Mouse (Mus musculus) limb, embryonic 14.5 days (tissue): ENCODE measurements at regions not wholly inside any gene's neighbourhood (a gene's known extent, or its start where the extent isn't known, plus 50 kb on each side); places are given as distances from the start of the nearest gene placed in this dataset.

Source experiments
- ATAC-seq: fragments of 200-750 bp; cut with Nextera tagmentation; 2 replicates; pipeline ENCODE4 v1.8.0; 2017; ENCODE audit warnings: low read depth, moderate number of reproducible peaks, moderate TSS enrichment; ENCODE audit not compliant: low FRiP score
- DNase-seq: peaks from one replicate; pipeline ENCODE4 v3.0.0-alpha.2; 2015; ENCODE audit warnings: low spot score
- H3K27ac ChIP-seq: fragments of 300-500 bp; sonication (generic); replicated peaks from 2 replicates; pipeline ENCODE4 v1.5.1; 2014; ENCODE audit warnings: low read depth, mild to moderate bottlenecking, low read length, moderate library complexity, mixed read lengths
- H3K27me3 ChIP-seq: fragments of 300-500 bp; sonication (generic); 2 replicates; pipeline ENCODE4 v1.6.1; 2014; ENCODE audit warnings: low read length, mixed read lengths; ENCODE audit not compliant: control insufficient read depth, insufficient read depth
- H3K36me3 ChIP-seq: fragments of 300-500 bp; sonication (generic); 2 replicates; pipeline ENCODE4 v1.6.1; 2014; ENCODE audit warnings: mild to moderate bottlenecking, low read length, moderate library complexity, mixed read lengths; ENCODE audit not compliant: control insufficient read depth, insufficient read depth
- H3K4me1 ChIP-seq: fragments of 300-500 bp; sonication (generic); 2 replicates; pipeline ENCODE4 v1.6.1; 2014; ENCODE audit warnings: antibody characterized with exemption, low read length, mixed read lengths; ENCODE audit not compliant: control insufficient read depth, insufficient read depth
- H3K4me2 ChIP-seq: fragments of 300-500 bp; sonication (generic); replicated peaks from 2 replicates; pipeline ENCODE4 v1.6.1; 2014; ENCODE audit warnings: low read depth, mild to moderate bottlenecking, low read length, moderate library complexity; ENCODE audit not compliant: severe bottlenecking
- H3K4me3 ChIP-seq: fragments of 300-500 bp; sonication (generic); replicated peaks from 2 replicates; pipeline ENCODE4 v1.5.1; 2014; ENCODE audit warnings: low read length
- H3K9ac ChIP-seq: fragments of 300-500 bp; sonication (generic); 2 replicates; pipeline ENCODE4 v1.6.1; 2014; ENCODE audit warnings: mild to moderate bottlenecking, low read depth, low read length, moderate library complexity; ENCODE audit not compliant: severe bottlenecking
- H3K9me3 ChIP-seq: fragments of 300-500 bp; sonication (generic); 2 replicates; pipeline ENCODE4 v1.6.1; 2016; ENCODE audit warnings: low read length; ENCODE audit not compliant: control insufficient read depth
- POLR2A ChIP-seq: fragments of 200-500 bp; IDR thresholded peaks from 2 replicates; pipeline ENCODE4 v1.8.0; 2012; ENCODE audit warnings: inconsistent platforms, mild to moderate bottlenecking, moderate library complexity, borderline replicate concordance; ENCODE audit not compliant: insufficient read depth, insufficient read length; ENCODE audit errors: extremely low read depth
- WGBS: fragments of 180-500 bp; shearing (Covaris S2); extraction: QIAGEN DNeasy Blood & Tissue Kit; methylation state at CpG from one replicate; pipeline ENCODE4 v1.1.7; 2014; 5-methylcytosine and 5-hydroxymethylcytosine counted together

DNA sequence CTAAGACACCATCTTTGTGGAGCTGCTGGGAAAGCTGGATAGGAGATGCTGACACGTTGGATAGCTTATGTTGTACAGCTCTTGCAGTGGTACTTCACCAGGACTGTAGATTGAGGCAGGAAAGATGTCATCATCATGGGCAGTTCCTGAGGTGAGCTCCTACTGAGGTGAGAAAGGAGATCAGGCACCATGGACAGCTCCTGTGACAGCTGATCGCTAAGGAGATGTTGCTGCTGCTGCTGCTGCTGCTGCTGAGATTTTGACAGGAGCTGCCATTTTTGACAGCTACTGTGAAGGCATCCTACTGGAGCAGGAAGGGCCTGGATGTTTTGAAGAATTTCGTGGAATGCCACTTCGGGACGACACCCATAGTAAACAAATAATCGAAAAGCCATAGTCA lies 152.6 kb downstream of the Adam29 start:
- TF ChIP-seq POLR2A, result no peak
- no peaks in the 10 kb centered on the region for H3K36me3 ChIP-seq
- H3K9me3 ChIP-seq, result no peaks in the 10 kb centered on the region
- H3K27me3 ChIP-seq, result no peaks in the 10 kb centered on the region
- 57% methylated on average over 6 of the region's 6 CpGs for WGBS
- H3K4me1 ChIP-seq, result no peaks in the 10 kb centered on the region
- H3K4me3 ChIP-seq, result no peak overlapping the region
- peak; percentile 61 for DNase-seq
- H3K27ac ChIP-seq, result no peak overlapping the region
- no peak overlapping the region for H3K9ac ChIP-seq
- no peak overlapping the region for H3K4me2 ChIP-seq
- ATAC-seq, result no peak

DNA sequence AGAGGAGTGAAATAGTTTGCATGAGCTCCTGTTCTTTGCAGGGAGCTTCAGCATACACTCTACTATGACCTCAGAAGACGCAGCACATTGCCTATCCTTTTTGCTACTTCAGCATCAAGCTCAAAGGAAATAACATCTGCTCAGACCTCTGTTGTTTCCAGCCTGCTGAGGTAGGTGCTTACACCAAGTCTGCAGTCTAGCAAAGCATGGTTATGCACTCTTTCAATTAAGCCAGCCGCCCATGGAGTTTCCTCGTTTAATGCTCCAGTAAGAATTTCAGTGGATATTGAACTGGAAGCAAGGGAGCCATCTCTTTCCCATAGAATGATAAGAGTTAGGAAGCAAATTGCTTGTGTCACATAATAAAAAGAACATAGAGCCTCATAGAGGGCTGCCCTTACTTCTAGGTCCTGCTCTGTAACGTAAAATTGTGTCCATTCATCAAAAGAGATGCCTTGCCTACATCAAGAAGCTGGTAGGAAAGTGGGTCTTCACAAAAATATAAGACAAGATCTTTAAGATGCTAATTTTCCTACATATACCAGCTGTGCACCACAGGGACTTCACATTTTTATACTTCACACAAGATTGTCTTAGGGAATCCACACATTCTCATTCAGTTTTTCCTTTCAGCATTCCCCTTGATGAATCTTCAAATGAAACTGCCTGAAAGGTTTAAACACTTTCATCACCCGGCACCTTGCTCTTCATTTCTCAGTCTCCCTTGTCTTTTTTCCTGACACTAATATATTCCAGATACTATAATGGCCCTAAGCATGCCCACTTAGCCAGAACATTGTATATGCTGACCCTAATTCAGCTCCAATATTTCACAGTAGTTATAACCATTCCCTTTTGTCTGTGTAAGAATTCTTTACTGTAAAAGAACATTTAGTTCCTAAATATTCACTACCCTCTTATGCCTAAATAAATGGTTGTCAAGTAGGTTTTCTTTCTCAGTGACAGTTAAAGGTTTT lies 182.2 kb downstream of the Adam29 start:
- DNase-seq (no peak), ATAC-seq (no peak)
- no peak overlapping the region for H3K27ac ChIP-seq
- no peaks in the 10 kb centered on the region for H3K27me3 ChIP-seq
- H3K9me3 ChIP-seq, result no peaks in the 10 kb centered on the region
- H3K36me3 ChIP-seq, result no peaks in the 10 kb centered on the region
- no peaks in the 10 kb centered on the region for H3K4me1 ChIP-seq
- no peak overlapping the region for H3K4me2 ChIP-seq
- no peak for TF ChIP-seq POLR2A
- H3K9ac ChIP-seq, result no peak overlapping the region
- 71% methylated on average over 5 of the region's 5 CpGs for WGBS
- H3K4me3 ChIP-seq, result no peak overlapping the region

DNA sequence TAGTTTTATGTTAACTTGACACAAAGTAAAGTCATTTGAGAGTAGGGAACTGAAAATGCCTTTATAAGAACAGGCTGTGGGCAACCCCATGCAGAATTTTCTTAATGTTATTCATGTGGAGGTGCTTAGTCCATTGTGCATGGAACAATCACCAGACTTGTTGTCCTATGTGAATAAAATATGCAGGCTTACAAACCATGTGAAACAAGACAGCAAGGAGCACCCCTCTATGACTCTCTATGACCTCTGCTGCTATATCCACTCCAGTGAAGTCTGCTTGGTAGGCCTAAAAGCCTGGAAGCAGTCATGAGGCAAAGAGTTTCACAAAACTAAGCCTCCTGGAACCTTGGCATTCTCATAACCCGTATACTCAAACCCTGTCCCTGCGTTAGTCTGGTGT lies 215.0 kb downstream of the Adam29 start:
- 96% methylated on average over 2 of the region's 2 CpGs for WGBS
- no peak for TF ChIP-seq POLR2A
- no peak for ATAC-seq
- Histone ChIP-seq H3K27ac (no peak overlapping the region), H3K4me1 (no peaks in the 10 kb centered on the region), H3K9me3 (no peaks in the 10 kb centered on the region), H3K4me2 (no peak overlapping the region), H3K36me3 (no peaks in the 10 kb centered on the region), H3K4me3 (no peak overlapping the region), H3K9ac (no peak overlapping the region), H3K27me3 (no peaks in the 10 kb centered on the region)
- no peak for DNase-seq

DNA sequence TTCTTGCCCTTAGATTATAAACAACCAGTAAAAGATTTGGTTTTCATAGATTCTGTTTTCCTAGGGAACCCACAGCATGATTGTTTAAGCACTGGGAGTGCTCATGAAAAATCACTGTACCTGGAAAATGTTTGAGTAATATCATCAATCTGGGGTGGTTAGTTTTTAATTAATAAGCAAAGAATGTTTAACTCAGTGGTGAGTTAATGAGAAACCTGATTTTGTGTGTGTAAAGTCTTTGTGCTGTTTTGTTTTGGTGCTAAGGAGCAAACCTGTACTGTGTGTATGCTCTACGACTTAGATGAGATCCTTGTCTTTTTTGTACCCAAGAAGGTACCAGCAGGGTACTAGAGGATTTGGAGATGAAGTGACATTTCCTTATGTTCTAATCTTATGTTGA lies 226.3 kb downstream of the Adam29 start:
- TF ChIP-seq POLR2A, result no peak
- no peak for DNase-seq
- Histone ChIP-seq H3K27ac (no peak overlapping the region), H3K27me3 (no peaks in the 10 kb centered on the region), H3K4me3 (no peak overlapping the region), H3K9me3 (no peaks in the 10 kb centered on the region), H3K4me2 (no peak overlapping the region), H3K36me3 (no peaks in the 10 kb centered on the region), H3K4me1 (no peaks in the 10 kb centered on the region), H3K9ac (no peak overlapping the region)
- ATAC-seq, result no peak
- 76% methylated on average over 1 of the region's 1 CpGs for WGBS

DNA sequence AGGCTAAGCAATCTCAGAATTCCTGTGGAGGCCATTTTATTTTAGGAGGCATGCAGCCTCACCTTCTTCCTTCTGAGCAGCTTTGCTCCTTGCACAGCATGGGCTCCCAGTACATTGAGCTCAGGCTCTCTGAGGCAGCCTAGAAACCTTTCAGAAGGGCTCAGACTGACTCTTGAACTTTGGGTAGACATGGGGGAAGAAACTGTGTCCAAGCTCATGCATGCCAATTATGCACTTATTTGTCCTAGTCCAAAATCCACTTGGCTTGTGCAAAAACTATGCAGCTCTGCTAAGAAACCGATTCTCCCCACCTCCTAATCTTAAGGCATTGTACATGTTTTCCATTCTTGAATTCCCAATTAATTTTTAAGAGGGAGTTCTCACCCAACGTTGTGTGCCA lies 268.0 kb downstream of the Adam29 start:
- Histone ChIP-seq H3K27ac (no peak overlapping the region), H3K4me2 (no peak overlapping the region), H3K27me3 (no peaks in the 10 kb centered on the region), H3K9ac (no peak overlapping the region), H3K36me3 (no peaks in the 10 kb centered on the region), H3K4me3 (no peak overlapping the region), H3K4me1 (no peaks in the 10 kb centered on the region), H3K9me3 (no peaks in the 10 kb centered on the region)
- TF ChIP-seq POLR2A, result no peak
- no peak for DNase-seq
- WGBS, result 58% methylated on average over 2 of the region's 2 CpGs
- no peak for ATAC-seq

DNA sequence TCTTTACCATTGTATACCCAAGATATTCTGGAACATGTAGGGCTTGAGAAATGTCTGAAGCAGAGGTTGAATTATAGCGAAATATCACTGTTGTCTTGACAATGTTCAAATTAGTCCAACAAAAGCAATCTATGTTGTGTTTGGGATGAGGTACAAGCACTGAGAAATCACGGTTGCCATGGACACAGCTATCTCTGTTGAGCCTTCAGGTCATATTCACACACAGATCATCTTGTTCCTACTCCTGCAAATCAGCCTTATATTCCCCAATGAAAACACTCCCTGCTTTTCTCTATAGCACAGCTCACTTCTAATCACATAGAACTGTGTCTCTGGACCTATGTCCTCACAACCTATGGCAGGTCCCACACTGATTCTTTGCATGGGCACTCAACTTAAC lies 284.3 kb downstream of the Adam29 start:
- Histone ChIP-seq H3K9ac (no peak overlapping the region), H3K4me3 (no peak overlapping the region), H3K36me3 (no peaks in the 10 kb centered on the region), H3K27ac (no peak overlapping the region), H3K4me2 (no peak overlapping the region), H3K27me3 (no peaks in the 10 kb centered on the region), H3K9me3 (no peaks in the 10 kb centered on the region), H3K4me1 (no peaks in the 10 kb centered on the region)
- ATAC-seq, result no peak
- DNase-seq, result no peak
- 77% methylated on average over 2 of the region's 2 CpGs for WGBS
- no peak for TF ChIP-seq POLR2A
